In the genomic region with DNA sequence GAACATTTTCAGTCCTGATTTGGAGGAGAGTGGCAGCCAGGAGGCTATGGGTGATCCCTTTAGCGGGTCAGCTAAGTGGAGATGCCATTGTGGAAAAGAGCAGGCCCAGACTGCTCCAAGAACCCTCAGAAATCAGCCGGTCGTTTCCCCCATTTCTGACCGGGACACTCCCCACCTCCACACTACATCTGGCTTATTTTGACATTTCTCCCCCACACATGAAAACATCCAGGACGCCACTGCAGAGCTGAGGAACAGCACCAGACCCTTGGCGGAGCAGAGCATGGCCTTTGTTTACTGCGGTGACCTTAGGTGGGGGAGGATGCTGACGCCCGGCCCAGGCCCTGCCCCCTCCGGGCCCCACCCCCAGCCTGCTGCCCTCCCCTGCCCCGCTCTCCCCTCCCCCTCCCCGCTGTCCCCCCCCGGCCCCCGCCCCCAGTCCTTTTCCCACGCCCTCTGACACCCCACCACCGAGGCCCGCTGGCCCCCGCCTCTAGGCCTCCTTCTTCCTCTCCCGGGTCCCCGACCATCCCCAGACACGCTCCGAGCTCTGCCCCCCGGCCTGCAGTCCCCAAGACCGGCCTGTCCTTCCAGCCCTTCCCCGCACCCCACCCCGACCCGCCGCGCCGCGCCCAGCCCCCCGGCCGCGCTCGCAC, we compare ENCODE assay signal across 8 mouse cellular contexts. TPM values are rescaled to one million over a fixed set of nuclear protein-coding genes. Genes with fewer than 3 reads are reported as not detected.
DNase-seq lines count a peak whose midpoint lies in the region; ATAC-seq and TF ChIP-seq lines count a peak whose summit lies in the region.

No protein-coding gene starts in this region.

- no peak for DNase-seq in ES-E14 (ENCODE audit: low read depth, low spot score)
- peak; percentile 42 for DNase-seq in adrenal gland, adult 8-10 months
- DNase-seq in embryonic facial prominence, embryonic 14.5 days (ENCODE audit: low spot score): peak; percentile 36
- DNase-seq in kidney, postnatal 25 days: peak; percentile 70 to 87
- DNase-seq in spleen, postnatal 14 days (ENCODE audit: low spot score in 2 of 2): peak; percentile 29 to 53
- no peak for DNase-seq in left cerebral cortex, adult 9 months (ENCODE audit: low spot score in 2 of 2)

- peak; percentile 34 for ATAC-seq in embryonic facial prominence, embryonic 14.5 days (ENCODE audit: low read depth)
- ATAC-seq in heart, embryonic 15.5 days (replicated peaks; ENCODE audit: insufficient number of reproducible peaks, insufficient read depth, low FRiP score, low read depth): peak; percentile 54

- 2% methylated on average over 11 of the region's 35 CpGs for whole genome bisulfite sequencing in embryonic facial prominence, embryonic 14.5 days
- 2% methylated on average over 28 of the region's 35 CpGs for WGBS in heart, embryonic 15.5 days

- H3K9ac ChIP-seq in ES-E14 (ENCODE audit: insufficient read depth, low read depth, low read length, poor library complexity, severe bottlenecking): peak overlapping the region; percentile 99
- H3K9ac ChIP-seq in embryonic facial prominence, embryonic 14.5 days (ENCODE audit: low read depth, low read length): peak overlapping the region; percentile 100
- H3K9ac ChIP-seq in heart, embryonic 15.5 days: peak overlapping the region; percentile 100

- peaks cover 8% of the 10 kb centered on the region; the same call in 1 of the 2 replicates for H3K36me3 ChIP-seq in ES-E14 (ENCODE audit: control insufficient read depth, insufficient read depth, low read length, poor library complexity, severe bottlenecking)
- peaks cover 22% of the 10 kb centered on the region for H3K36me3 ChIP-seq in embryonic facial prominence, embryonic 14.5 days (ENCODE audit: control insufficient read depth, insufficient read depth, low read length)
- peaks cover 8% of the 10 kb centered on the region; the same call in 1 of the 2 replicates for H3K36me3 ChIP-seq in heart, embryonic 15.5 days
- peaks cover 65% of the 10 kb centered on the region for H3K36me3 ChIP-seq in megakaryocyte, embryonic 14.5 days (replicated peaks; ENCODE audit: low read length)

- peak overlapping the region; percentile 95 to 98 for H3K4me3 ChIP-seq in ES-E14 (ENCODE audit: insufficient read depth in 1 of 2, low read depth in 1 of 2, low read length in 2 of 2, poor library complexity in 1 of 2, severe bottlenecking in 1 of 2)
- peak overlapping the region; percentile 100 for H3K4me3 ChIP-seq in embryonic facial prominence, embryonic 14.5 days (ENCODE audit: low read depth, low read length)
- peak overlapping the region; percentile 96 for H3K4me3 ChIP-seq in heart, embryonic 15.5 days
- peak overlapping the region; percentile 95 for H3K4me3 ChIP-seq in megakaryocyte, embryonic 14.5 days (replicated peaks)

- H3K27ac ChIP-seq in ES-E14 (ENCODE audit: insufficient read depth, low read depth, low read length, poor library complexity, severe bottlenecking): peak overlapping the region; percentile 92
- H3K27ac ChIP-seq in embryonic facial prominence, embryonic 14.5 days (replicated peaks; ENCODE audit: low read depth, low read length): peak overlapping the region; percentile 96
- H3K27ac ChIP-seq in heart, embryonic 15.5 days: peak overlapping the region; percentile 96

- H3K9me3 ChIP-seq in ES-E14 (ENCODE audit: control insufficient read depth, insufficient read depth, low read depth, low read length): no peaks in the 10 kb centered on the region
- H3K9me3 ChIP-seq in embryonic facial prominence, embryonic 14.5 days (ENCODE audit: control insufficient read depth, low read length): no peaks in the 10 kb centered on the region
- no peaks in the 10 kb centered on the region for H3K9me3 ChIP-seq in heart, embryonic 15.5 days (replicated peaks)
- H3K9me3 ChIP-seq in megakaryocyte, embryonic 14.5 days: no peaks in the 10 kb centered on the region

- peaks cover 0 to 9% of the 10 kb centered on the region in 2 experiments; a peak in 1 of 4 replicates for H3K4me1 ChIP-seq in ES-E14 (ENCODE audit: control insufficient read depth in 2 of 2, insufficient read depth in 2 of 2, low read length in 2 of 2, poor library complexity in 1 of 2)
- H3K4me1 ChIP-seq in embryonic facial prominence, embryonic 14.5 days (ENCODE audit: control insufficient read depth, insufficient read depth, low read length): peaks cover 33% of the 10 kb centered on the region
- H3K4me1 ChIP-seq in heart, embryonic 15.5 days (replicated peaks): peaks cover 53% of the 10 kb centered on the region
- H3K4me1 ChIP-seq in megakaryocyte, embryonic 14.5 days: peaks cover 80% of the 10 kb centered on the region

- in situ Hi-C loops in ES-E14 (cut with MboI; ENCODE audit: low sequenced_read_pairs in 2 of 2, unreplicated experiment in 2 of 2): no loop called here

- H3K4me2 ChIP-seq in embryonic facial prominence, embryonic 14.5 days (ENCODE audit: low read depth, low read length): peak overlapping the region; percentile 89
- peak overlapping the region; percentile 69 for H3K4me2 ChIP-seq in heart, embryonic 15.5 days

- H3K27me3 ChIP-seq in embryonic facial prominence, embryonic 14.5 days (replicated peaks; ENCODE audit: control insufficient read depth, insufficient read depth, low read length): no peaks in the 10 kb centered on the region
- no peaks in the 10 kb centered on the region for H3K27me3 ChIP-seq in heart, embryonic 15.5 days
- H3K27me3 ChIP-seq in megakaryocyte, embryonic 14.5 days (replicated peaks): no peaks in the 10 kb centered on the region

TF ChIP-seq in ES-E14, 5 proteins besides CTCF, POLR2A, EP300 and RAD21:
- TF ChIP-seq CHD2 (IDR thresholded peaks at IDR 0.05; ENCODE audit: low read depth, low read length): no peak
TF ChIP-seq in ES-E14: peak in this region for 0.

RNA-seq across cellular contexts. Expression of gene Csnk1d, which starts 0.9 kb away (rescaled TPM):
- 50.8 and 60.7 TPM in 2 replicates for total RNA-seq in ES-E14 (2012; rRNA removed)
- 100 to 1,000 TPM; 117 to 145 (median 136) TPM for total RNA-seq in adrenal gland, adult 8-10 months (2022)
- 59.6 and 65.2 TPM in 2 replicates for polyA plus RNA-seq in embryonic facial prominence, embryonic 14.5 days (2014; fragmentation: Nextera tagmentation; extraction: Ambion mirVana)
- polyA plus RNA-seq in heart, embryonic 15.5 days (2015; fragmentation: Nextera tagmentation; extraction: Ambion mirVana): 59.5 and 79.0 TPM in 2 replicates
- 152 and 176 TPM in 2 replicates for polyA plus RNA-seq in megakaryocyte, embryonic 14.5 days (2012; ENCODE audit: insufficient read depth, low replicate concordance)

RNA-seq across cellular contexts. Expression of gene Slc16a3, which starts 42.0 kb away (rescaled TPM):
- total RNA-seq in ES-E14 (2012; rRNA removed): 261 and 568 TPM in 2 replicates
- total RNA-seq in adrenal gland, adult 8-10 months (2022): 1 to 10 TPM in 3 of 4 experiments, under 1 TPM in 1; 0.55 to 1.7 (median 1.5) TPM
- 35.2 and 39.9 TPM in 2 replicates for polyA plus RNA-seq in embryonic facial prominence, embryonic 14.5 days (2014; fragmentation: Nextera tagmentation; extraction: Ambion mirVana)
- 158 and 159 TPM in 2 replicates for polyA plus RNA-seq in heart, embryonic 15.5 days (2015; fragmentation: Nextera tagmentation; extraction: Ambion mirVana)
- 673 and 816 TPM in 2 replicates for polyA plus RNA-seq in megakaryocyte, embryonic 14.5 days (2012; ENCODE audit: insufficient read depth, low replicate concordance)

RNA-seq across cellular contexts. Expression of gene Cd7, which starts 49.0 kb away (rescaled TPM):
- 0.27 and 0.63 TPM in 2 replicates for total RNA-seq in ES-E14 (2012; rRNA removed)
- total RNA-seq in adrenal gland, adult 8-10 months (2022): 1 to 10 TPM in 1 of 4 experiments, under 1 TPM in 3; 0.56 to 1.0 (median 0.74) TPM
- 0.93 and 1.1 TPM in 2 replicates for polyA plus RNA-seq in embryonic facial prominence, embryonic 14.5 days (2014; fragmentation: Nextera tagmentation; extraction: Ambion mirVana)
- 0.74 and 3.4 TPM in 2 replicates for polyA plus RNA-seq in heart, embryonic 15.5 days (2015; fragmentation: Nextera tagmentation; extraction: Ambion mirVana)
- polyA plus RNA-seq in megakaryocyte, embryonic 14.5 days (2012; ENCODE audit: insufficient read depth, low replicate concordance): 28.5 and 38.2 TPM in 2 replicates

RNA-seq across cellular contexts. Expression of gene Ccdc57, which starts 57.6 kb away (rescaled TPM):
- 1.8 and 3.0 TPM in 2 replicates for total RNA-seq in ES-E14 (2012; rRNA removed)
- total RNA-seq in adrenal gland, adult 8-10 months (2022): 10 to 100 TPM in 3 of 4 experiments, 1 to 10 TPM in 1; 9.9 to 24.5 (median 15.1) TPM
- 4.6 and 5.5 TPM in 2 replicates for polyA plus RNA-seq in embryonic facial prominence, embryonic 14.5 days (2014; fragmentation: Nextera tagmentation; extraction: Ambion mirVana)
- 3.5 and 4.5 TPM in 2 replicates for polyA plus RNA-seq in heart, embryonic 15.5 days (2015; fragmentation: Nextera tagmentation; extraction: Ambion mirVana)
- polyA plus RNA-seq in megakaryocyte, embryonic 14.5 days (2012; ENCODE audit: insufficient read depth, low replicate concordance): 2.0 TPM in 1 of 2 replicates, not detected in the other

Comparison
In these comparisons a context has a peak if more than half of its experiments do, and no peak if none do; other contexts are left out.
1. DNase-seq: peak in adrenal gland, adult 8-10 months (single experiment), embryonic facial prominence, embryonic 14.5 days (single experiment), kidney, postnatal 25 days (2 of 2) and spleen, postnatal 14 days (2 of 2); none in ES-E14 (single experiment) and left cerebral cortex, adult 9 months (0 of 2).
2. Peak in every context shown above with its lines, with median percentiles within 50 percentile points of each other: H3K27ac ChIP-seq, H3K4me3 ChIP-seq and H3K9ac ChIP-seq.